Mouse (Mus musculus): ENCODE results near the gene Spc24.

The Spc24 gene

GRCm38 (mm10) chr9:21749382-21750118 is 10.6 kb downstream of the Spc24 start:
- DNase-seq (ENCODE audit: low read depth, low spot score), result no peak

DNA sequence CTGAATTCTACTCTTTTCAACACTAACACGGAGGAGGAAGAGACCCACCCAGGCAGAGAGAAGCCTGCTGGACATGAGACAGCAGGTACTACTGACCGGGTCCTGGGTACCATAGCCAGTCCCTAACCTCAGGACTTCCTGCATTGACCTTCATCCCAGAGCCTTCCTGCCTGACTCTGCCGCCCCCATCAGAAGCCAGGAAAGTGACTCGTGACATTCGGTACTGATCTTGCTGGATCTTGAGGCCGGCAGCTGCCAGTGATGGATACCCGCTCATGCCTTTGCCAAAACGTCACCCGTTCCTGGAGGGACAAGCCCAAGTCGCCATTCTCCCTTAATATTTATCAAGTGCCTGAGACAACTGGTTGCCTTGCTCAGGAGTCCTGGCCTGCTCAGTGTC is 11.6 kb downstream of the Spc24 start:
- DNase-seq (ENCODE audit: low read depth, low spot score), result no peak

GRCm38 (mm10) chr9:21748033-21748432 is 12.1 kb downstream of the Spc24 start:
- peak; percentile 56 for DNase-seq (ENCODE audit: low read depth, low spot score)

DNA sequence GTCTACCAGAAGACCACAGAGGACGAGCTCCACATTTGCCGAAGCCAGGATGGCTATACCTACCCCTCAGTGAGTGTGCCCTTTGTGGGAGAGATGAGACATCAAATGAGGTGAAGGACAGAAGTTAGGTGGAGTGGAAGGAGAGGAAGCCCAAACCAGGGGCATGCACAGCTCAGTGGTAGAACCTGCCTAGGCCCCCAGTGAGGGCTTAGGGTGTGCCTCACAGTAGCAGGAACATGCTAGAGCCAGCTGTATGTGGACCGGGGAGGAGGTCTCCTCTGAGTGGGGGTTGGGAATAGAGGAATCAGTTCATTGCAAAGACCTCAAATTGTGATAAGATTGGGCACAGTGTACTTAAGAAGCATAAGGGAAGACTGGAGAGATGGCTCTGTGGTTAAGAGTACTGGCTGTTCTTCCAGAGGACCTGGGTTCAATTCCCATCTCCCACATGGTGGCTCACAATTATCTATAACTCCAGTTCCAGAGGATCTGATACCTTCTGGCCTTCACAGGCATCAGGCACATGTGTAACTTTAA is 12.8 kb downstream of the Spc24 start:
- DNase-seq (ENCODE audit: low read depth, low spot score), result no peak

DNA sequence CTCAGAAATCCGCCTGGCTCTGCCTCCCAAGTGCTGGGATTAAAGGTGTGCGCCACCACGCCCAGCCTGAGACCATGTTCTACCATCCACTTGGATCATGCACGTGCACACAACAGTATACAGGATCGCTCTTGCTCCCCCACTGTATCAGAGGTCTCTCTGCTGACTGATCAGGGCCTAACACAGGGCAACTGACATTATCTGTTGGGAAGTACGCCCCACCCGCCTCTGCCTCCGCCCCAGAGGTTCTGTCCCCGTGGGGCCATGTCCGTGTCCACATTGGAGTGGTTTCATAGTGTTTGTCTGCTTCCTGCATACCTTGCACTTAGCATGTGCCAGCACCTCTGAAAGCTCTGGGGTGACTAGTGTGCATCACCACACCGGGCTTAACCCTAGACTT is 18.6 kb downstream of the Spc24 start:
- DNase-seq (ENCODE audit: low read depth, low spot score), result no peak

GRCm38 (mm10) chr9:21740427-21740826 is 19.7 kb downstream of the Spc24 start:
- DNase-seq (ENCODE audit: low read depth, low spot score), result no peak

DNA sequence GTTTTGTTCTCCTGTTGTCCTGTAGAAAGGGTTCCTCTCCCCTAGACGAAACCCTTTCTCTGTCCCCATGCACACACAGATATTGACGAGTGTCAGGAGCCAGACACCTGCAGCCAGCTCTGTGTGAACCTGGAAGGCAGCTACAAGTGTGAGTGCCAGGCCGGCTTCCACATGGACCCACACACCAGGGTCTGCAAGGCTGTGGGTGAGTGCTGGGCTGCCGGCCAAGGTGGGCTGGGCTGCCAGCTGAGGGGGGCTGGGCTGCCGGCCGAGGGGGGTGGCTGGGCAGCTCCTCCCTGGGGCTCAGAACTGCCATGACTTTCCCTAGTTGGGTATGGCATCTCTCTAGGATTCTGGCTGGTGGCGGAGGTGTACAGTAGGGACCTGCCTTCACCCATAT is 21.3 kb downstream of the Spc24 start:
- no peak for DNase-seq (ENCODE audit: low read depth, low spot score)

DNA sequence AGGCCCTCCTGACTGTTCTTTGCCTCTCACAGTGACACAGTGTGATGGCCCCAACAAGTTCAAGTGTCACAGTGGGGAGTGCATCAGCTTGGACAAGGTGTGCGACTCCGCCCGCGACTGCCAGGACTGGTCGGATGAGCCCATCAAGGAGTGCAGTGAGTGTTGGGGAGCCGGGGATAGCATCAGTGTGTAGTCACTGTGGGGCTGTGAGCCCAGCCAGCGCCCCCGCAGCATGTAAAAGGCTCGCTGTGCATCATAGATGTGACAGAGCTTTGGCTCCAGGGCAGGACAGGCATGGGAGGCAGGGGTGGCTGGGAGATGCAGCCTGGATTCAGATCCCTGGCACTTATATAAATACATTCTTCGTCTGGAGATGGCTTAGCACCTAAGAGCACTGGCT is 22.9 kb downstream of the Spc24 start:
- no peak for DNase-seq (ENCODE audit: low read depth, low spot score)

GRCm38 (mm10) chr9:21736580-21736979 is 23.5 kb downstream of the Spc24 start:
- no peak for DNase-seq (ENCODE audit: low read depth, low spot score)

DNA sequence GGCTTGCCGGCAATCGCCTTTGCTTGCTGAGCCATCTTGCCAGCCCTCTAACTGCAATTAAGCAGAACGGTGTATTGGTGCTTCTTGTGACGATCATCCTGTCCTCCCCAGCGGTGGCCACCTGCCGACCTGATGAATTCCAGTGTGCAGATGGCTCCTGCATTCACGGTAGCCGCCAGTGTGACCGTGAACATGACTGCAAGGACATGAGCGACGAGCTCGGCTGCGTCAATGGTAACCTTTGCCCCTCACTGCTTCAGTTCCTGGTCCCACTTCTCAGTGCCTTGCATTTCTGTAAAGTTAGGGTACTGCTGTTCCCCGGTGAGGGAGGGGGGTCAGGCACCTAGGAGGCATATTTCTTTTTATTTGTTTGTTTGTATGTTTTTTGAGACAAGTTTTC is 25.0 kb downstream of the Spc24 start:
- no peak for DNase-seq (ENCODE audit: low read depth, low spot score)

DNA sequence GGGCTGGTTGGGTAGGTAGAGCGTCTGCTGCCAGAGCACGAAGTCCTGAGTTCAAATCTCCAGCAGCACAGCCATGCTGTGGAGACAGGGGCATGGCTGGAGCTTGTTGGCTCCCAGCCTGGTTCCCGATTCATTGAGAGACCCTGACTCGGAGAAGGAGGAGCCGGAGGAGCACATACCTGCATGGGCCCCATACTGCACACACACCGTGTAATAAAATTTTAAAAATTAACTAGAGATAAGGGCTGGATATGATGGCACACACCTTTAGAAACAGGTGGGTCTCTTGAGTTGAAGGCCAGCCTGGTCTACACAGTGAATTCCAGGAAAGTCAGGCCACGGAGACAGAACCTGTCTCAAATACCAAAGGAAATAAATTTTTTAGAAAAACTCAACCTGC is 26.1 kb downstream of the Spc24 start:
- no peak for DNase-seq (ENCODE audit: low read depth, low spot score)

- no peak for DNase-seq (ENCODE audit: low read depth, low spot score)
Measured at GRCm38 (mm10) chr9:21733446-21733845, 26.7 kb downstream of the Spc24 start.

DNA sequence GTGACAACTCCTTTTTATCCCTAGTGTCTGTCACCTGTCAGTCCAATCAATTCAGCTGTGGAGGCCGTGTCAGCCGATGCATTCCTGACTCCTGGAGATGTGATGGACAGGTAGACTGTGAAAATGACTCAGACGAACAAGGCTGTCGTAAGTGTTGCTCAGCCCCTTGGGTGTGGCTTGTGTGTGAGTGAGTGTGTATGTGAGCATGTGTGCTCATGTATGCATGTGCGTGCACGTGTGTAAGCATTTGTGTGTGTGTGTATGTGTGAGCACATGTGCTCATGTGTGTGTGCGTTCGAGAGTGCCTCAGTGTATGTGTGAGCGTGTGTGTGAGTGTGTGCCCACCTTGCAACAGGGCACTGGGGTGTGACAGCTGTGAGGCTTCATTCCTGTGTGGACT is 27.8 kb downstream of the Spc24 start:
- DNase-seq (ENCODE audit: low read depth, low spot score), result no peak

DNA sequence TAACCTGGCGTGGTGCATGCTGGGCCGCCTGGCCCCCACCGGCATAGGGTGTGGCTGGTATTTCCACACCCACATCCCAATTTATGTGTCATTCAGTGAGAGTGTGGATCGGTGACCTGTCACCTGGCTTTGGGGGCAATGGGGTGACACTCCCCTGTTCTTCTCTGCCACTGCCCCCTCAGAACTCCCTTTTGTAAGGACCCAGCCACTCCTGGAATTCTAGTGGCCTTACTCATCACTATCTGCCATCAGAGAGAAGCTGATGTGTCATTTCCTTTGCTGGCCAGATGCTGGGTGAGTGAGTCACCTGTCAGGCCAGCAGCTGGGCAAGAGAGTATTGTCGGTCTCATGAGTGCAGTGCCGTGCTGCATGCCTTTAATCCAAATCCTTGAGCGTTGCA is 30.8 kb downstream of the Spc24 start:
- DNase-seq (ENCODE audit: low read depth, low spot score), result peak; percentile 95

- no peak for DNase-seq (ENCODE audit: low read depth, low spot score)
Measured at GRCm38 (mm10) chr9:21728261-21728832, 31.8 kb downstream of the Spc24 start.

- DNase-seq (ENCODE audit: low read depth, low spot score), result no peak
Measured at GRCm38 (mm10) chr9:21726218-21726975, 33.7 kb downstream of the Spc24 start.

DNA sequence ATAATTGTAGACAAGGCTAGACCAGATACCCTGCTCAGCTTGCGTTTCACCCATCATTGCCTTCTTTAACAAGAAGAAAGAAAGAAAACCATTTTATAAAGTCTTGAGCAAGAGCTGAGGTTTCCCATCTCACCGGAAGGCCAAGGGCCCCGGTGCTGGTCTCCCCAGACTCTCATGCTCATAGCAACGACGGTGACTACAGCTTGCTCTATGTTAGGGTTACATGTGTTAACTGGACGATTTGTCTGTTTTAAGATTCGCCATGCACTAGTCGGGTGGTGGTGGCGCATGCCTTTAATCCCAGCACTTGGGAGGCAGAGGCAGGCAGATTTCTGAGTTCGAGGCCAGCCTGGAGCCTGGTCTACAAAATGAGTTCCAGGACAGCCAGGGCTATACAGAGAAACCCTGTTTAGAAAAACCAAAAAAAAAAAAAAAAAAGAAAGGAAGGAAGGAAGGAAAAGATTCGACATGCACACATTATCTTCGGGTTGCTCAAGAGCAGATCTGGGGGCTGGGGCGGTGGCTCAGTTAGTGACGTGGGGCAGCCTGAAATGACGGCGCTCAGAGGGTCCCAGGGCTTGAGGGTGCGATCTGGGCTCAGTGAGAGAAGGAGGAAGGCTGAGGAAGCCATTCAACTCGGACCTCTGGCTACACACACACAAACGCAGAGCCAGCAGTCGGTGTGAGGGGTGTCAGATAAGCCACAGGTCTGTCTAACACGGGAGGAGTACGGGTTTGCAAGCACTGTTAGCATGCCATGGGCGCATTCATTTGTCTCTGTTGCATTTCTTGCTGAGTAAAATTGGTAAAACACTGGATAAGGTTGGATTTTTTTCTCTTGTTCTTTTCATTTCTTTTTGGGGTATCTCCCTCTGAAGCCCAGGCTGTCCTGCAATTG is 34.6 kb downstream of the Spc24 start:
- no peak for DNase-seq (ENCODE audit: low read depth, low spot score)

DNA sequence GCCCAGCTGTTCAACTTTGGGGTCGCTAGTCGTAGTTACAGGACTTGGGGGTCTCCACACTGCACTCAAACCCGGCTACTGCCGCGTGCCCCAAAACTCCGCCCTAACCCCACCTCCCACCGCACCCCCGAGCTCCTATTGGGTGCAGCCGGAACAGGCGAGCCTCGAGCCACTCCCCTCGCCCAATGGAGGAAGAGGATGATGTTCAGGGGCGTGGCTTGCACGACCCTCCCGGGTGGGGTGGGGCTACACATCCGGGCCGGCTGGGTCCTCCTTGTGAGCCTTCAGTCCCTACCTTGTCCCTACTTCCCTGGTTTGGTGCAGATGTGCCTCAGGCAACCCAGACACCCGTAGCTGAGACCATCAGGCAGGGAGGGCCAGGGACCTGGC is 36.0 kb downstream of the Spc24 start:
- peak; percentile 90 for DNase-seq (ENCODE audit: low read depth, low spot score)

DNA sequence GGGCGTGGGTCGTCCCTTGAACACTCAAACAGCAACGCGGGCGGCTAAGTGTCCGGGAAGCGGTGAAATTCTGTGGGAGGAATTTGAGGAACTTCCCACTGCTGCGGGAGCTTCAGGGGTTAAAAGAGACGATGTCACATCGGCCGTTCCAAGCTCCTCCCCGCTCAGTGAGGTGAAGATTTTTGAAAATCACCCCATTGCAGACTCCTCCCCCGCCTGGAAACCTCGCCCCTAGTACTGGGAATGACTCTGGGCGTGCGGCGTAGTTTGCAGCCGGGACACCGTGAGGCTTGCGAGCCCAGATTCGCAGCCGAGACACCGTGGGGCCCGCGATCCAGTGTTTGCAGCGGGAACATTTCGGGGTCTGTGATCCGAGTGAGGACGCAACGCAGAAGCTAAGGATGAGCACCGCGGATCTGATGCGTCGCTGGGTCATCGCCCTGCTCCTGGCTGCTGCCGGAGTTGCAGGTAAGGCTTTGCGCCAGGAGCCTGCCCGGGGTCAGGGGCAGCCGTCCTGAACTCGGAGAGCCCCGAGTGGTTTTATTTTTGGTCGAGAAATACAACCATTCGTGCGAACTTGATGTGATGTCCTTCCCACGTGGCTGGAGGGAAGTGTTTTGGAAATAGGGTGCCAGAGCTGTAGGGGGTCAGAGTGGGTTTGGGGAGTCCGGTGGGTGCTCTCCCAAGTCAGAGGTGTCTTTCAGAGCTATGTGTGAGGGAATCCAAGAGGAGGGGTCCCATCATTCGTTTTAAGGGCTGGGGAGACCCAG is 36.5 kb downstream of the Spc24 start, which contains the start of gene Ldlr:
Gene Ldlr (plus strand): TSS at position 107 of the 770 bp plus-strand sequence.
- peak; percentile 98 for DNase-seq (ENCODE audit: low read depth, low spot score)

GRCm38 (mm10) chr9:21721036-21721435 is 39.1 kb downstream of the Spc24 start:
- no peak for DNase-seq (ENCODE audit: low read depth, low spot score)

- no peak for DNase-seq (ENCODE audit: low read depth, low spot score)
Measured at GRCm38 (mm10) chr9:21717015-21717414, 43.1 kb downstream of the Spc24 start.

Data from 3T3-L1 (cell line).